Mouse (Mus musculus): Measurements from ENCODE around the gene Gm29776.

Gene Gm29776

DNA sequence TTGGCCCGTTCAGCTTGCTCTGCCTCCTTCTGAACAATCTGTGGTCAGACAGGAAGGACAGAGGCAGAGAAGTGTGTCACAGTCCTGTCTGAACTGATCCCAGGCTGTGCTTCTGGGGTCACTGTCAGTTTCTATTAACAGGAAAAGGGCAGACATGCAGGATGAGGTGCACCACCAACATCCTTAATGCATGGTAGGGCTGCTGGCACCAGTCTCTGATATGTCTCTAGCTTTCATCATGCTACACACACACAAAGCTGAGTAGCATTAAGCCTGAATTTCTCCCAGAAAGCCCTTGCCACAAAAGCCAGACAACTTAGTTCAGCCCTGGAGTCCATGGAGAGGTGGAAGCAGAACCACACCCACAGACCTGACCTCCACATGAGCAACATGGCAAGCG, 55.6 kb downstream of the Gm29776 start:
- H3K27me3 ChIP-seq (ENCODE audit: insufficient read depth, low read length), result peaks cover 29% of the 10 kb centered on the region
- H3K9me3 ChIP-seq (ENCODE audit: low read length), result no peaks in the 10 kb centered on the region
- H3K4me1 ChIP-seq (replicated peaks; ENCODE audit: low read depth, low read length), result peaks cover 68% of the 10 kb centered on the region
- H3K36me3 ChIP-seq (ENCODE audit: insufficient read depth, low read length), result peaks cover 69% of the 10 kb centered on the region
- peak overlapping the region; percentile 5; the same call in 1 of the 2 replicates for H3K4me3 ChIP-seq (replicated peaks; ENCODE audit: low read length)
- TF ChIP-seq POU5F1 (IDR thresholded peaks at IDR 0.05; ENCODE audit: borderline replicate concordance, low read length), result no peak
- no peak for TF ChIP-seq CTCF (conservative IDR thresholded peaks at IDR 0.05; ENCODE audit: low read length)
- TF ChIP-seq NANOG (IDR thresholded peaks at IDR 0.05; ENCODE audit: borderline replicate concordance, low read length), result no peak
